Mouse (Mus musculus): ENCODE data around the gene Tchp. TPM values are rescaled to one million over a fixed set of nuclear protein-coding genes. Genes with fewer than 3 reads are reported as not detected.

The Tchp gene
- total RNA-seq (2014; rRNA removed) = 10.9 and 11.2 TPM in 2 replicates
- polyA plus RNA-seq (2015; fragmentation: Nextera tagmentation; extraction: Ambion mirVana) = 12.6 and 14.4 TPM in 2 replicates

DNA sequence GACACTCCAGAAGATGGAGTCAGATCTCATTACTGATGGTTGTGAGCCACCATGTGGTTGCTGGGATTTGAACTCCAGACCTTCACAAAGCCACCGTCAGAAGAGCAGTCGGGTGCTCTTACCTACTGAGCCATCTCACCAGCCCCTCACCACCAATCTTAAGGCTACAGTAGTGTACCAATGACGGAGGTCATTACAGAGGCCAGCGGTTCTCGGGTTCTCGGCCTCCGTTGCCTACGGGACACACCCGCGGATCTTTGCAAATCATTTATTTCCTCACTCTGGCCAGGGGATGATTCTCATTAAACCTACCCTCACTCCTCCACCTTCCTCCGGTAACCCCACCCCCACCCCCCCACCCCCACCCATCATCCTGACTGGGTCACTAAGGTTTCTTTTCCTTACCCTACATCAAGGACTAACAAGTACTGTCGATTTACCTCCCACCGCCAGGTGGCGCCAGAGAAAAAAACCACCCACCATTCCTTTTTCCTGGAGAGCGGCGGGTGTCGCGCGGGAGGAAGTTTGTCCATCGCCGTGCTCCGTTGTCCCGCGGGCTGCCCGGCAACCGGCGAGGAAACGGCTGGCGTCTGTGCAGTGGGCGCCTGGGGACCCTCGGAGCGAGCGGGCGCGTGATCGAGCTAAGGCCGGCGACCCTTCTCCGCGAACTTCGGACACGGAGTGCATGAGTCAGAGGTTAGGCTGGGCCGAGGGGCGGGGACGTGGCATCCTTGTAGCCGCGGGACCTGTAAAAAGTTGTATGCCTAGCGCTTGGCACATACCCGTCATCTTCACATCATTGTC lies at the start of gene Tchp:
Gene Tchp, plus strand, starts transcription at position 496 of the 804 bp plus-strand sequence.
- WGBS = 4% methylated on average over 48 of the region's 49 CpGs
- Histone ChIP-seq H3K27ac (ENCODE audit: low read depth, low read length) (no peak within 1 kb of the TSS), H3K36me3 (ENCODE audit: insufficient read depth, low read length) (peaks cover 15% of the 10 kb centered on the region; the same call in 1 of the 2 replicates), H3K27me3 (ENCODE audit: insufficient read depth, low read length) (no peaks in the 10 kb centered on the region), H3K9ac (replicated peaks; ENCODE audit: low read length, poor library complexity, severe bottlenecking) (peak within 1 kb of the TSS; percentile 64), H3K4me3 (ENCODE audit: low read depth, low read length) (peak within 1 kb of the TSS; percentile 74), H3K4me2 (ENCODE audit: low read depth, low read length, poor library complexity, severe bottlenecking) (peak within 1 kb of the TSS; percentile 76), H3K9me3 (ENCODE audit: low read length) (no peaks in the 10 kb centered on the region), H3K4me1 (ENCODE audit: insufficient read depth, low read length) (no peaks in the 10 kb centered on the region)
- DNase-seq (ENCODE audit: low spot score) (peak; percentile 96), ATAC-seq (ENCODE audit: low FRiP score) (peak; percentile 78)
- peak; percentile 92 for TF ChIP-seq CTCF (IDR thresholded peaks at IDR 0.05)

DNA sequence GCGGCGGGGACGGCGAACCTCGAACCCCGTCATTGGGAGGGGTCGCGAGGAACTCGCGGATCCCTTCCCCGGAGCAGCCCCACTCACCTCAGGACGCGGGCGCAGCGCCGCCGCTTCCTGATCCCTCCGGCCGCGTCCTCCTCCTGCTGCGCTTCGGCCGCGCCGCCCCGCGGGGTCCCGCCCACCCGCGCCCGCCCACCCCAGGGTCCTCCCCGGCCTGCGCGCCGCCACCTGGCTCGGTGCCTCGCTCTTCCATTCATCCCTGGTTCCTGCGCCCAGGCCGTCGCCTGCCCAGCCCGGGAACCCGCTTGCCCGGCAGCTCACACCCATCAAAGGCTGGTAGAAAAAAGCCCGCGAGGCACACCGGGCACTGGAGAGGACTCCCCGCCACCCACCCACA lies 49.3 kb upstream of the Tchp start, which contains the start of gene Trpv4:
Gene Trpv4, minus strand, starts transcription at position 167 of the 400 bp plus-strand sequence.
- DNase-seq (ENCODE audit: low spot score) = no peak
- WGBS = under 1% methylated on average over 33 of the region's 47 CpGs

DNA sequence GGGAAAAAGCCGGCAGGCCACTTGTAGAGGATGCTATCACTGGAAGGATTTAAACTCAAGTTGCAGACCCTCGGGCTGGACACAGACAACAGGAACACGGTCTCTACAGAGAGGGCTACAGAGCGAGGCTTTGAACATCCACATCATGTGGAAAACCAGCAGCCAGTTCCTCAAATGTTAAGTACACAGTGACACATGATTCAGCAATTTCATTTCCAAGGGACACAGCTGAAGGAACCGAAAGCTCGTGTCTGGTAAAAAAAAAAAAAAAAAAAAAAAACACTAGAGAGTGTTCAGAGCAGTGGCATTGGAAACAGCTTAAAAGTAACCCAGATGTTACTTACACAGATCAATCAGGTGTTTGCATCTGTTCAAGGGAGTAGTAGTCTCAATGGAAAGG lies 46.5 kb upstream of the Tchp start:
- WGBS = 65% methylated on average over 6 of the region's 6 CpGs
- Histone ChIP-seq H3K9me3 (ENCODE audit: low read length) (no peaks in the 10 kb centered on the region), H3K4me3 (ENCODE audit: low read depth, low read length) (no peak overlapping the region), H3K36me3 (ENCODE audit: insufficient read depth, low read length) (peaks cover 3% of the 10 kb centered on the region; the same call in 1 of the 2 replicates), H3K9ac (replicated peaks; ENCODE audit: low read length, poor library complexity, severe bottlenecking) (no peak overlapping the region), H3K4me1 (ENCODE audit: insufficient read depth, low read length) (peaks cover 7% of the 10 kb centered on the region), H3K4me2 (ENCODE audit: low read depth, low read length, poor library complexity, severe bottlenecking) (no peak overlapping the region), H3K27me3 (ENCODE audit: insufficient read depth, low read length) (peaks cover 28% of the 10 kb centered on the region), H3K27ac (ENCODE audit: low read depth, low read length) (no peak overlapping the region)
- ATAC-seq (ENCODE audit: low FRiP score) = no peak
- DNase-seq (ENCODE audit: low spot score) = no peak
- no peak for TF ChIP-seq CTCF (IDR thresholded peaks at IDR 0.05)

More for the DNA sequence above, 49.3 kb upstream of the Tchp start, which contains the start of gene Trpv4:
- no peak for ATAC-seq (ENCODE audit: low FRiP score)
- H3K4me2 ChIP-seq (ENCODE audit: low read depth, low read length, poor library complexity, severe bottlenecking) = peak within 1 kb of the TSS; percentile 88
- peaks cover 28% of the 10 kb centered on the region for H3K27me3 ChIP-seq (ENCODE audit: insufficient read depth, low read length)
- peaks cover 3% of the 10 kb centered on the region; the same call in 1 of the 2 replicates for H3K36me3 ChIP-seq (ENCODE audit: insufficient read depth, low read length)
- no peaks in the 10 kb centered on the region for H3K9me3 ChIP-seq (ENCODE audit: low read length)
- no peak within 1 kb of the TSS for H3K27ac ChIP-seq (ENCODE audit: low read depth, low read length)
- H3K4me1 ChIP-seq (ENCODE audit: insufficient read depth, low read length) = peaks cover 7% of the 10 kb centered on the region
- H3K9ac ChIP-seq (replicated peaks; ENCODE audit: low read length, poor library complexity, severe bottlenecking) = peak within 1 kb of the TSS; percentile 29; the same call in 1 of the 2 replicates
- peak within 1 kb of the TSS; percentile 43 for H3K4me3 ChIP-seq (ENCODE audit: low read depth, low read length)
- no peak for TF ChIP-seq CTCF (IDR thresholded peaks at IDR 0.05)

GRCm38 (mm10) chr5:114664139-114664538 lies 43.4 kb upstream of the Tchp start:
- ATAC-seq (ENCODE audit: low FRiP score) (no peak), DNase-seq (ENCODE audit: low spot score) (no peak)
- Histone ChIP-seq H3K4me3 (ENCODE audit: low read depth, low read length) (no peak overlapping the region), H3K36me3 (ENCODE audit: insufficient read depth, low read length) (peaks cover 3% of the 10 kb centered on the region; the same call in 1 of the 2 replicates), H3K4me1 (ENCODE audit: insufficient read depth, low read length) (no peaks in the 10 kb centered on the region), H3K27ac (ENCODE audit: low read depth, low read length) (no peak overlapping the region), H3K4me2 (ENCODE audit: low read depth, low read length, poor library complexity, severe bottlenecking) (no peak overlapping the region), H3K9ac (replicated peaks; ENCODE audit: low read length, poor library complexity, severe bottlenecking) (no peak overlapping the region), H3K27me3 (ENCODE audit: insufficient read depth, low read length) (peaks cover 2% of the 10 kb centered on the region; the same call in 1 of the 2 replicates), H3K9me3 (ENCODE audit: low read length) (no peaks in the 10 kb centered on the region)
- WGBS = 87% methylated on average over 4 of the region's 4 CpGs
- TF ChIP-seq CTCF (IDR thresholded peaks at IDR 0.05) = no peak

DNA sequence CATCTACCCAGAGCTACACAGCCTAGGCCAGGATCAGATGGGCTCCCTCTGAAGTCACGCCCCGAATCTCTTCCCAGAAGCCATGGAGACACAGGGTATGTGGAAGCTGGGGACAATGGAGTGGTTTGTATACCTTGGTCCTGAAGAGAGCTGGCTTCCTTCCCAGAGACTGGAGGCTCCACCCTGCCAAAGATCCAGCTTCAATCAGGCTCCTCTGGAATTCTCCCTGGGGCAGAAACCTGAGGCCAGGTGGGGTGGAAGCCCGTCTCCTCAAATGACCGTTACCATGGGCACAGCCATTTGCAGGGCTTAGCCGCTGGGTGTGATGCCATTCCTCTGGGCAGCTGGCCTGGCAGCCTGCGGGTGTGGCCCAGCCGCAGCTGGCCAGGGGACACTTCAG lies 42.8 kb upstream of the Tchp start:
- Histone ChIP-seq H3K4me1 (ENCODE audit: insufficient read depth, low read length) (no peaks in the 10 kb centered on the region), H3K27me3 (ENCODE audit: insufficient read depth, low read length) (no peaks in the 10 kb centered on the region), H3K4me2 (ENCODE audit: low read depth, low read length, poor library complexity, severe bottlenecking) (no peak overlapping the region), H3K9ac (replicated peaks; ENCODE audit: low read length, poor library complexity, severe bottlenecking) (no peak overlapping the region), H3K4me3 (ENCODE audit: low read depth, low read length) (no peak overlapping the region), H3K36me3 (ENCODE audit: insufficient read depth, low read length) (peaks cover 3% of the 10 kb centered on the region), H3K27ac (ENCODE audit: low read depth, low read length) (no peak overlapping the region), H3K9me3 (ENCODE audit: low read length) (no peaks in the 10 kb centered on the region)
- TF ChIP-seq CTCF (IDR thresholded peaks at IDR 0.05) = no peak
- no peak for ATAC-seq (ENCODE audit: low FRiP score)
- WGBS = 80% methylated on average over 7 of the region's 7 CpGs
- no peak for DNase-seq (ENCODE audit: low spot score)

GRCm38 (mm10) chr5:114666659-114667058 lies 40.9 kb upstream of the Tchp start:
- no peak overlapping the region for H3K4me2 ChIP-seq (ENCODE audit: low read depth, low read length, poor library complexity, severe bottlenecking)
- no peak overlapping the region for H3K4me3 ChIP-seq (ENCODE audit: low read depth, low read length)
- no peaks in the 10 kb centered on the region for H3K9me3 ChIP-seq (ENCODE audit: low read length)
- no peak for TF ChIP-seq CTCF (IDR thresholded peaks at IDR 0.05)
- no peaks in the 10 kb centered on the region for H3K4me1 ChIP-seq (ENCODE audit: insufficient read depth, low read length)
- no peak overlapping the region for H3K9ac ChIP-seq (replicated peaks; ENCODE audit: low read length, poor library complexity, severe bottlenecking)
- peaks cover 3% of the 10 kb centered on the region for H3K36me3 ChIP-seq (ENCODE audit: insufficient read depth, low read length)
- WGBS = 68% methylated on average over 1 of the region's 1 CpGs
- no peaks in the 10 kb centered on the region for H3K27me3 ChIP-seq (ENCODE audit: insufficient read depth, low read length)
- ATAC-seq (ENCODE audit: low FRiP score) = no peak
- no peak overlapping the region for H3K27ac ChIP-seq (ENCODE audit: low read depth, low read length)
- no peak for DNase-seq (ENCODE audit: low spot score)
